8 mouse cellular contexts compared by ENCODE assay signal in genomic region chr5:71699696-71700467, GRCm38 (mm10). TPM values are rescaled to one million over a fixed set of nuclear protein-coding genes. Genes with fewer than 3 reads are reported as not detected.
DNase-seq lines count a peak whose midpoint lies in the region; ATAC-seq and TF ChIP-seq lines count a peak whose summit lies in the region.

No protein-coding gene starts in this region.

- WGBS in lung, embryonic 14.5 days: 1% methylated on average over 19 of the region's 19 CpGs
- 3% methylated on average over 19 of the region's 19 CpGs for WGBS in lung, adult 2 months
- WGBS in hindbrain, embryonic 10.5 days: under 1% methylated on average over 19 of the region's 19 CpGs
- WGBS in lung, postnatal 0 days: 2% methylated on average over 19 of the region's 19 CpGs

- no peak overlapping the region for H3K9ac ChIP-seq in lung, embryonic 14.5 days
- no peak overlapping the region for H3K9ac ChIP-seq in lung, postnatal 0 days (replicated peaks; ENCODE audit: low read depth)

- peak overlapping the region; percentile 76 for H3K4me2 ChIP-seq in lung, embryonic 14.5 days
- H3K4me2 ChIP-seq in lung, postnatal 0 days (replicated peaks; ENCODE audit: low read depth, low read length): peak overlapping the region; percentile 64

- H3K4me3 ChIP-seq in lung, embryonic 14.5 days (ENCODE audit: low read depth, low read length): peak overlapping the region; percentile 42
- no peak overlapping the region for H3K4me3 ChIP-seq in lung, adult 2 months (replicated peaks; ENCODE audit: extremely low read depth, low read depth, low read length)
- peak overlapping the region; percentile 64 for H3K4me3 ChIP-seq in embryonic fibroblast, embryonic 13.5 days (ENCODE audit: insufficient read depth, low read length)
- H3K4me3 ChIP-seq in hindbrain, embryonic 10.5 days: peak overlapping the region; percentile 67
- peak overlapping the region; percentile 33; the same call in 1 of the 2 replicates for H3K4me3 ChIP-seq in lung, postnatal 0 days (ENCODE audit: low read depth, low read length)

- peak; percentile 6; the same call in 1 of the 2 replicates for ATAC-seq in lung, embryonic 14.5 days (ENCODE audit: insufficient read depth)
- no peak for ATAC-seq in lung, postnatal 0 days

- no peak for TF ChIP-seq CTCF in lung, embryonic 14.5 days (IDR thresholded peaks at IDR 0.05; ENCODE audit: low read depth)
- no peak for TF ChIP-seq CTCF in lung, adult 2 months (IDR thresholded peaks at IDR 0.05; ENCODE audit: insufficient read depth, low read length)
- TF ChIP-seq CTCF in embryonic fibroblast, embryonic 13.5 days (IDR thresholded peaks at IDR 0.05; ENCODE audit: borderline replicate concordance, insufficient read depth, low read length): no peak
- no peak for TF ChIP-seq CTCF in lung, postnatal 0 days (IDR thresholded peaks at IDR 0.05)

- TF ChIP-seq POLR2A in lung, adult 2 months (IDR thresholded peaks at IDR 0.05; ENCODE audit: borderline replicate concordance, extremely low read depth, low read depth, low read length): no peak
- TF ChIP-seq POLR2A in embryonic fibroblast, embryonic 13.5 days (IDR thresholded peaks at IDR 0.05; ENCODE audit: low read depth, low read length): no peak

- H3K36me3 ChIP-seq in lung, embryonic 14.5 days (ENCODE audit: insufficient read depth): no peaks in the 10 kb centered on the region
- no peaks in the 10 kb centered on the region for H3K36me3 ChIP-seq in hindbrain, embryonic 10.5 days
- no peaks in the 10 kb centered on the region for H3K36me3 ChIP-seq in lung, postnatal 0 days (ENCODE audit: insufficient read depth, low read length)

- no peaks in the 10 kb centered on the region for H3K9me3 ChIP-seq in lung, embryonic 14.5 days (ENCODE audit: low read depth, low read length)
- H3K9me3 ChIP-seq in hindbrain, embryonic 10.5 days: no peaks in the 10 kb centered on the region
- H3K9me3 ChIP-seq in lung, postnatal 0 days (ENCODE audit: low read length): no peaks in the 10 kb centered on the region

- no peak for TF ChIP-seq EP300 in lung, postnatal 0 days (IDR thresholded peaks at IDR 0.05)

- no peak overlapping the region for H3K27ac ChIP-seq in lung, embryonic 14.5 days (ENCODE audit: low read depth)
- H3K27ac ChIP-seq in embryonic fibroblast, embryonic 13.5 days (ENCODE audit: insufficient read depth, low read length): no peak overlapping the region
- H3K27ac ChIP-seq in hindbrain, embryonic 10.5 days: no peak overlapping the region
- H3K27ac ChIP-seq in lung, postnatal 0 days (ENCODE audit: low read length): no peak overlapping the region

- DNase-seq in lung, embryonic 14.5 days: peak; percentile 79
- DNase-seq in lung, adult 2 months: no peak
- DNase-seq in hindbrain, embryonic 10.5 days (ENCODE audit: low spot score): peak; percentile 57
- DNase-seq in layer of hippocampus, adult 9-10 months (ENCODE audit: low spot score): peak; percentile 44
- peak; percentile 55 for DNase-seq in lung, postnatal 0 days (ENCODE audit: low spot score)
- peak; percentile 77 for DNase-seq in right cerebral cortex, postnatal 14 days
- no peak for DNase-seq in spleen, postnatal 36 days (ENCODE audit: low spot score in 2 of 2)

- no peaks in the 10 kb centered on the region for H3K4me1 ChIP-seq in lung, embryonic 14.5 days (ENCODE audit: insufficient read depth)
- H3K4me1 ChIP-seq in lung, adult 2 months (ENCODE audit: control insufficient read depth, insufficient read depth, low read length): 0 out of 2 replicates have a peak, but pooled peaks cover 3% of the 10 kb centered on the region
- peaks cover 2% of the 10 kb centered on the region; the same call in 1 of the 2 replicates for H3K4me1 ChIP-seq in embryonic fibroblast, embryonic 13.5 days (ENCODE audit: control insufficient read depth, insufficient read depth, low read length)
- peaks cover 11% of the 10 kb centered on the region for H3K4me1 ChIP-seq in hindbrain, embryonic 10.5 days (replicated peaks)
- no peaks in the 10 kb centered on the region for H3K4me1 ChIP-seq in lung, postnatal 0 days (ENCODE audit: insufficient read depth, low read depth, low read length)

- H3K27me3 ChIP-seq in lung, embryonic 14.5 days (ENCODE audit: insufficient read depth, low read length): peaks cover 8% of the 10 kb centered on the region
- H3K27me3 ChIP-seq in hindbrain, embryonic 10.5 days (ENCODE audit: insufficient read depth, poor library complexity, severe bottlenecking): peaks cover 6% of the 10 kb centered on the region; the same call in 1 of the 2 replicates
- H3K27me3 ChIP-seq in lung, postnatal 0 days (replicated peaks; ENCODE audit: insufficient read depth, low read length): no peaks in the 10 kb centered on the region; the same call in 1 of the 2 replicates

RNA-seq across cellular contexts. Expression of gene Gabra4, which starts 41.8 kb away (rescaled TPM):
- 1.6 and 2.3 TPM in 2 replicates for polyA plus RNA-seq in lung, embryonic 14.5 days (2014; fragmentation: Nextera tagmentation; extraction: Ambion mirVana)
- polyA plus RNA-seq in lung, adult 2 months (2012; rRNA removed): 0.18 and 0.22 TPM in 2 replicates
- 4.1 and 5.0 TPM in 2 replicates for polyA plus RNA-seq in embryonic fibroblast, embryonic 13.5 days (2011; ENCODE audit: insufficient read length, low read depth, missing spikeins)
- polyA plus RNA-seq in hindbrain, embryonic 10.5 days (2016; fragmentation: Nextera tagmentation; extraction: Ambion mirVana): 1.4 and 1.9 TPM in 2 replicates
- polyA plus RNA-seq in lung, postnatal 0 days (2015; fragmentation: Nextera tagmentation; extraction: Ambion mirVana): 0.90 and 1.2 TPM in 2 replicates

RNA-seq across cellular contexts. Expression of gene Gabrb1, which starts 42.0 kb away (rescaled TPM):
- 0.24 and 0.27 TPM in 2 replicates for polyA plus RNA-seq in lung, embryonic 14.5 days (2014; fragmentation: Nextera tagmentation; extraction: Ambion mirVana)
- 0.02 TPM in 1 of 2 replicates, not detected in the other for polyA plus RNA-seq in lung, adult 2 months (2012; rRNA removed)
- 7.1 and 7.4 TPM in 2 replicates for polyA plus RNA-seq in embryonic fibroblast, embryonic 13.5 days (2011; ENCODE audit: insufficient read length, low read depth, missing spikeins)
- polyA plus RNA-seq in hindbrain, embryonic 10.5 days (2016; fragmentation: Nextera tagmentation; extraction: Ambion mirVana): 0.05 and 0.33 TPM in 2 replicates
- 0.60 and 1.2 TPM in 2 replicates for polyA plus RNA-seq in lung, postnatal 0 days (2015; fragmentation: Nextera tagmentation; extraction: Ambion mirVana)

Comparison
In these comparisons a context has a peak if more than half of its experiments do, and no peak if none do; other contexts are left out.
1. DNase-seq: peak in lung, embryonic 14.5 days (single experiment), hindbrain, embryonic 10.5 days (single experiment), layer of hippocampus, adult 9-10 months (single experiment), lung, postnatal 0 days (single experiment) and right cerebral cortex, postnatal 14 days (single experiment); none in lung, adult 2 months (single experiment) and spleen, postnatal 36 days (0 of 2).